Mouse (Mus musculus) activated CD4-positive, CD25-positive, alpha-beta regulatory T cell, adult 9 weeks (primary cell): ENCODE results near the gene Olfr1301. TPM values are rescaled to one million over a fixed set of nuclear protein-coding genes. Genes with fewer than 3 reads are reported as not detected.

Experiments
- polyA plus RNA-seq: library from polyadenylated mRNA; unstranded; fragments of 100-300 nt; shearing (Covaris generic); gene quantifications from one replicate; pipeline ENCODE4 v1.2.1, GENCODE M21; 2017

Olfr1301 gene
- polyA plus RNA-seq: not detected

DNA sequence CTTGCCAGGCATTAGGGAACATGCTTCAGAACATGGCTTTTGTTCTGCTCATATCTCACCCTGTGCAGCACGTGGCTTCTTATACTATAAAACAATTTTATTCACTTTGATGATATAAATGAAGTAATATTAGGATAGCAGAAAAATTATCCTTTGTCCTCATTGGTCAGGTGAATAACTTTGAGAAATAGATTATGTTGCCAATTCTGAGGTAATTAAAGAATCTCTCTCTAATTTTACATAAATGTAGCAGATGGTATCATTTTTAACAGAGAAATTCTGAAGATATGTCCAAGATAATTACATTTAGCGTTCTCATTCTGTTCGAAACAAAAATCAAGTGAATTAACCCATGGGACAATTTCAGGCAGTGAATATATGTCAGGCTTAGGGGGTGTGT is at the start of gene Olfr1301:
Gene Olfr1301 (plus strand): TSS at position 301 of the 400 bp plus-strand sequence.

DNA sequence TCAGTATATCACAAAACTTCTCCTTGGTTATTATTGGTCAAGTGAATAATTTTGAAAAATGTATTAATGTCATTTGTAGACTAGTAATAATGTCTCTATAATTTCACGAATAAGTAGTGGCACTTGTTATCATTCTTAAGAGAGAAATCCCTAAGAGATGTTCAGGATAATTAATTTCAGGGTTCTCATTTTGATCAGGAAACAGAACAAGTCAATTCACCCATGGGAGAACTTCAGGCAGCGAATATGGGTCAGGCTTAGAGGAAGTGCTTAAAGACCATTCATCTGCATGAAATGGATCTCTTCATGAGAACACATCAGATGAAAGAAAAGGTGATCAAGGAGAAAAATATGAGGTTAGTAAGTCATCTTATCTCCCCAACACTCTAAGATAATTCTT is 26.3 kb downstream of the Olfr1301 start, which contains the start of gene Olfr1302:
Gene Olfr1302 (plus strand): TSS at position 301 of the 400 bp plus-strand sequence.

Other genes starting within 250 kb of the Olfr1301 start
- not detected for gene Olfr1293-ps, start 225.8 kb upstream of the Olfr1301 start, polyA plus RNA-seq
- gene Olfr1294, start 210.7 kb upstream of the Olfr1301 start, polyA plus RNA-seq: not detected
- not detected for gene Olfr1295, start 181.3 kb upstream of the Olfr1301 start, polyA plus RNA-seq
- gene Olfr1297, start 124.5 kb upstream of the Olfr1301 start, polyA plus RNA-seq: not detected
- gene Olfr1298, start 101.8 kb upstream of the Olfr1301 start, polyA plus RNA-seq: not detected
- gene Olfr1299, start 89.6 kb upstream of the Olfr1301 start, polyA plus RNA-seq: not detected
- gene Olfr1302, start 26.4 kb downstream of the Olfr1301 start, polyA plus RNA-seq: not detected
- not detected for gene Olfr1303, start 69.3 kb downstream of the Olfr1301 start, polyA plus RNA-seq
- not detected for gene Olfr1305, start 126.1 kb downstream of the Olfr1301 start, polyA plus RNA-seq
- not detected for gene Olfr1306, start 165.3 kb downstream of the Olfr1301 start, polyA plus RNA-seq
- 0.07 TPM for gene Olfr1307, start 198.4 kb downstream of the Olfr1301 start, polyA plus RNA-seq
- gene Olfr1308, start 213.9 kb downstream of the Olfr1301 start, polyA plus RNA-seq: not detected
- not detected for gene Olfr1309, start 239.3 kb downstream of the Olfr1301 start, polyA plus RNA-seq